Mouse (Mus musculus): Measurements from ENCODE around the gene Gm17617.
A peak's percentile ranks its signal among the peaks of the same experiment; 100 is the strongest.

The Gm17617 gene

DNA sequence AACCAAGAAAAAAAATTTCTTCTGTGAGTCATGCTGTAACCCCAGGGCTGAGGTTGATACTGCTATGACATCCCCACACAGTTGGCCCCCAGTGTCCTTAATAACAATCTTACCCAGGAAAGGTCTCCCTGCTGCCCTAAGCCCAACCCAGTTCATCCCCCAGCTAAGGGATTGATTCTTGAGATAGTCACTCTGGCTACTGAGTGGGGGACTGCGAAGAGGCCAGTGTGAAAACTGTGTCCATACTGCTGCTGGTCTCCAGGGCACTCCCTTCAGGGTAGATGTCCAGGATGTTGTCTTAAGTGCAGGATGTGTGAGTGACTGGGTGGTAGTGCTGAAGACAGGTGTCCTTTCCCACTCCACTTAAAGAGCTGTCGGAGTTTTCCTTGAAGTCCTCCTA lies at the start of gene Gm17617:
Gene Gm17617, minus strand, starts transcription at position 101 of the 400 bp plus-strand sequence.
- DNase-seq = no peak

DNA sequence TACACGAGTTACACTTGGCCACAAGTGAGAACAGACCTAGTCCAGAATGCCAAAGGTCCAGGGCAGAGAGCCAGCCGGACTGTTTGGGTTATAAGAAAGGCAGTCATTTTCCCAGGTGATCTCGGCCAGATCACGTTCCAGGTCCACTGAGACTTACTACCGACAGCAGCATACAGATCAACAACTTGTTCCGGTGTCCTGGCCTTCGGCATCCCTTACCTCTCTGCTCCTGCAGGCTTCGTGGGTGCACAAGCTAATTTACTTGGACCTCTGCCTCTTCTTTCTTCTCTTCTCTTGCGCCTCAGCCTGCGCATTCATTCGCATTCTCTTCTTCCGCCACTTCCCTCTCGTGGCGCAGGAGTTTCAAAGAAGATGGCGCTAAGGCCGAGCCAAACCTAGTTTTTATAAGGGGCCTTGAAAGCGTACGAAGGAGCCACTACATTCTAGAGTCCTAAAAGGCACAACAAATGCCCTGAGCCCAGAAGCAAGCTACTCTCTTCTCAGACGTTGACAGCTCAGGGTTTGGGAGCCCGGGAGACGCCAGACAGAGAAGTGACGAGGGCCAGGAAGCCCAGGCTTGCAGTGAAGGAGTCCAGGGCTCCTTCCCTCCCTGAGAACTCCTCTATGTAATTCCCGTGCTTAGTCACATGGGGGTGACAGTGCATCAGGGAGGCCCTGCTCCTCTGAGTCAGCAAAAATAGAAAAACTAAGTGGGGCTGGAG lies 49.0 kb upstream of the Gm17617 start:
- DNase-seq = peak; percentile 89

DNA sequence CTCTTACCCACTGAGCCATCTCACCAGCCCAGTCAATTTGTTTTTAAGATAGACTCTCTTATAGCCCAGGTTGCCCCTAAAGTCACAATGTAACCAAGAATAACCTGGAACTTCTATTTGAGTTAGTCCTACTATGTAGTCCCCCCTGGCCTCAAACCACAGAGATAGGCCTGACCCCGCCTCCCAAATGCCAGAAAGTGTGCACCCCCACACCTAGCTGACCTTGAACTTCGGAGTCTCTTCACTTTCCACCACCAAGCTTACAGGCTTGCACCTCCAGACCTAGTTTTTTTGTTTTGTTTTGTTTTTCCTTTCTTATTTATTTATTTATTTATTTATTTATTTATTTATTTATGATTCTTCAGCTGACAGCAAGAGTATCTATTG lies 48.4 kb upstream of the Gm17617 start:
- no peak for DNase-seq

DNA sequence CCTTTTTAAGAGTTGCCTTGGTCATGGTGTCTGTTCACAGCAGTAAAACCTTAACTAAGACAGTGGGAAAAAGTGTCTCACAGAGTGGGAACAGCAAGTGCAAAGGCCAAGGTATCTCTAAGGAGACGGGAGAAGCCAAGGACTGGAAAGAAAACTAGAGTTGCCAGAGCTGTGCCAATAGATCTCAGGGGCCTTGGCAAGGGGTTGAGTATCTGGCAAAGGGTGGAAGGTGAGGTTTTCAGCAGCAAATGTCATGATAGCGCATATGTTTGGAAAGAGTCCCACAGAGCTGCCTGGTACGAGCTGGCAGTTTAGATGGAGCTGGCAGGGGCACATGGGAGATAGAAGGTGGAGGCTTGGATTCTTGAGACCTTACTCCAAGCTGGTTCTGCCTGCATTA lies 46.2 kb upstream of the Gm17617 start:
- no peak for DNase-seq

DNA sequence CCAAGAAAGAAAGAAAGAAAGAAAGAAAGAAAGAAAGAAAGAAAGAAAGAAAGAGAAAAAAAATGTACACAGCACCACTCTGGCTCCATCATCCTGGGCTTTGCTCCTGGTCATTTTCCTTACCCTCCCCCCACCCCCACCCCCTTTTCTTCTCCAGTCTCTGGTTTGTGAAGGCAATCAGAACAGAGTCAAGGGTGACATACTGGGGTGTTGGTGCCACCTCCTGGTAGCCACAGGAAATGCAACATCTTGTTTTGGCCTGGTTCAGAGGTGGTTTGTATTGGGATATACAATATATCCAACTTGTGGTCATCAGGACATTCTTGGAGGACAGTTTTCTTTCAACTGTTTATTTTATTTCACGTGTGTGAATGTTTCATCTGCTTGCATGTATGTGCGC lies 45.2 kb upstream of the Gm17617 start:
- DNase-seq = peak; percentile 86

DNA sequence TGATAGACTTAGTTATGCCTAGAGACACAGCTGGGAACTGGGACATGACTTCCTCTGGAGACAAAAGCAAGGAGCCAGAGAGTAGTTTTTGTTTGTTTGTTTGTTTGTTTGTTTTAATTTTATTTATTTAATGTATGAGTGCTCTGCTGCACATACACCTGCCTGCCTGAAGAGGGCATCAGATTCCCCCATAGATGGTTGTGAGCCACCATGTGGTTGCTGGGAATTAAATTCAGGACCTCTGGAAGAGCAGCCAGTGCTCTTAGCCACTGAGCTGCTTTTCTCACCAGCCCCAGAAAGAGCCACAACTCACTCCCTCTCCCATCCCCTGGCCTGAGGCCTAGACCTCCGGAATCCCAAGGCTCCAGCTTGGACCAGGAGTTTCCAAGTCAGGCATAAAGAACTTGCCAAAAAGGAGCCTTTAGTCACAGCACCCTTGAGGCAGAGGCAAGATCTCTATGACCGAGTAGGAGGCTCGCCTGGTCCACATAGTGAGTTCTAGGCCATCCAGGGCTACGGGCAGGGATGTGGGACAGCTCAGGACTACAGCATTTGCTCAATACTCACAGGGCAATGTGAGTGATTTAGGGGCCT lies 44.7 kb upstream of the Gm17617 start:
- peak; percentile 39 for DNase-seq

DNA sequence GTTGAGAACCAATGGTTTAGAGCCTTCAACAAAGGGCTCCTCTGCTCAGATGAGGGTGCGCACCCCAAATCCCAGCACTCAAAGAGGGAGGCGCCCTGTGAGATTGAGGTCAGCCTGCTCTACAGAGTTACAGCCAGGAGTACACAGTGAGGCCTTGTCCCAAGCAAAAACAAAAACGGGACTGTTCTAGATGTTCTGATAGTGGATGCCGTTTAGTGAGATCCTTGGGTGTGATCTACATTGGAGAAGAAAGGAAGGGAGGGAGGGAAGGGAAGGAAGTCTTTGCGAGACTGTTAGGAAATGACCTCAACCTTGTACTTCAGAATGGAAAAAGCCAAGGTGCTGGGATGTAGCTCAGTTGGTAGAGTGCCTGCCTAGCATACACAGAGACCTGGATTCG lies 42.9 kb upstream of the Gm17617 start:
- DNase-seq = no peak

DNA sequence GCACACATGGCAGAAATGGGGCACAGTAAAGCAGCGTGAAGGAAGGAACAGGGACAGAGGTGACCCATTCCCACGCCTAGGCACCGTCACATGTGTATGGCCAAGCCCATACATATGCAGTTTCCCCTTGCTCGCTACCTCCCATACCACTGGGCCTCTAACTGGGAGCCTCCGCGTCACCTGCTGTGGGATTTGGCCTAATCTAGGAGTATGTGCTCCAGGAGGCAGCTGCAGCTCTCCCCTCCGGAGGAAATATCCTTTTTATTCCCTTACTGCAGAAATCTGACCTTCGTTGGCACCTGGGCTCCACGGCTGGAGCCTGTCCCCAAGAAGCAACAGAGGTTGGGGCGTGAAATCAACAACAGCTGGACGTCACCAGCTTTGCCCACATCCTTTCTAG lies 41.0 kb upstream of the Gm17617 start:
- DNase-seq = no peak

DNA sequence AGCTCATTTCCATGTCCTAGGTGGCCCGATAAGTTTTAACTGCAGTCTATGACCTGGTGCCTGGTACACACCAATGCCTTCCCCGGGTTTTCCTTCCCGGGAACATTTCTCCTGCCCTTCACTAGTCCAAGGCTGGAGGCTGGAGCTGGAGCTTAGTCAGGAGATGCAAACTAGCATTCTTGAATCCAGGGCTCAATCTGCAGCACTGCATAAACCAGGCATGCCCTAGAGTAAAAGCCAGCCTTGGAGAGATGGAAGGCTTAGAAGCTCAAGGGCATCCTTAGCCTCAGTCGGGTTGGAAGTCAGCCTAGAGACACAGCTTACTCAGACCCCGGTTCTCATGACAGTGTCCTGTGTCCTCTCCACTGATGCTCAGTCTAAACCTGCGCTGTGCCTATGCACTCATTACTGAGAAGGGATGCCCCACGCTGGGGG lies 39.0 kb upstream of the Gm17617 start:
- DNase-seq = no peak

DNA sequence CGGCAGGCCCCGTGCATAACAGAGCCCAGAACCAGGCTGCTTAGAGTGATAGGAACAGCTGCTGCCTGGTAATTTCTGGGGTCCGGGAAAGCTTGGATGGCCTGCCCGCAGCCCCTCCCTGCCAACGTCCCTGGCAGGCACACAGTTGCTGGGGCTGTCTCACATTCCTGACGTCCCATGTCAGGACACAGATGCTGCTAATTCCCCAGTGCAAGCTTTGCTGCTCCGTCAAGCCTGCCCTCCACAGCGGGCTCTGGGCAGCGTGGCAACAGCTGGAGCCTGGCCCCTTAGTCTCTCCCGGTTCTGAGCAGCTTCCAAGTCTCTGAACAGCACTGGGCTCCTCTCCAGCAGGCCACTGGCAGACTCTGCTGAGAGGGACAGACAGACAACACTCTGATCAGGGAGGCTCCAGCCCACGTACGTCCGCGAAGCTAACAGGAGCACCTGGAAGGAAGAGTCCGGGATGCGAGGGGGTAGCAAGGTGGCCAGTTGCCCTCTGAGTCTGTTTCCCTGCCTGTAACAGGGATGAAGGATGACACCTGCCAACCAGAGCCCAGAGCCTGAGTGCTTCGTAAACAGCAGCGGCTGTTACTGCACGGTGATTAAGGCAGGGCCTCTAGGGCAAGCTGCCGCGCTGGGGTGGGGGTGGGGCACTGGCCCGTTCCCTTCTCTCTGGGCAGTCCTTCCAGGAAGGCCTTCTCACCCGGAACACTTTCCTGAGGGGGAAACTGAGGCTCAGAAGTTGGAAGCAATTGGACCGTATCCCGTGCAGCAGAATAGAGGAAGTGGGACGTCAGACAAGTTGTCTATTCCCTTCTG lies 38.4 kb upstream of the Gm17617 start:
- peak; percentile 82 for DNase-seq

DNA sequence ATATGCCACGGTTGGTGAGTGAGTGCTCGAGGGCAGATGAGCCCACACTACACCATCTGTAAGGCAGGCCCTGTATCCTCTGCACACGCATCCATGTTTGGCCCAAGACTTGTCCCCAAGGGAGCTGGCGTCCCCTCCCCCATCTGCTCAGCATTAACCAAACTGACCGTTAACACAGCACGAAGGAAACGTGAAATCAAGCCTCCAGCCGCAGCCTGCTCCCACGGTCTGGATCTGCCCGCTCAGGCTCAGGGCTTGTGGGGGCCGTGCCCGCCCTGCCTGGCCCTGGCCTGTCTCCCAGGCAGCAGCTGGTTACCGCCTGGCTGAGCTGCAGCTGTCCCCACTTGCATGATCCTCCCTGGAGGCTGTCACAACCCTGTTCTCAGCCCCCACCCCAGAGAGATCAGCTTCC lies 35.6 kb upstream of the Gm17617 start:
- peak; percentile 86 for DNase-seq

DNA sequence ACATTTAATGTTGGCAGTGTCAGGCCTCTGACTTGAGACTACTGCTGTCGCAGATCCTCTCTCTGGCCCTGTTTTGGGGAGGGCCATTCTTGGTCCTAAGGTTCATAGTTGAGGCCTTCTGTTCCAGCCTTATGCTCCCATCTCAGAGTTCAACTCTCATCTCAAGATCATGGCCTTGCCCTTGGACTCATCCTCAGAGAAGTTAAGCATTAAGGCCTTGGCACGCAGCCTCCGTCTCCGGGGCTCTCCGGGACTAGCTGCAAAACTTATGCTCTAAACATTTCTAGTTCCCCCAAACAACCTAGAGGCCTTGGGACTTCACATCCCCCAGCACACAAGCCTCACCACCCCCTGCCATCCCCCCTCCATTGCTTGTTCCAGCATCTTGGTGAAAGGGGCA lies 34.9 kb upstream of the Gm17617 start:
- no peak for DNase-seq

DNA sequence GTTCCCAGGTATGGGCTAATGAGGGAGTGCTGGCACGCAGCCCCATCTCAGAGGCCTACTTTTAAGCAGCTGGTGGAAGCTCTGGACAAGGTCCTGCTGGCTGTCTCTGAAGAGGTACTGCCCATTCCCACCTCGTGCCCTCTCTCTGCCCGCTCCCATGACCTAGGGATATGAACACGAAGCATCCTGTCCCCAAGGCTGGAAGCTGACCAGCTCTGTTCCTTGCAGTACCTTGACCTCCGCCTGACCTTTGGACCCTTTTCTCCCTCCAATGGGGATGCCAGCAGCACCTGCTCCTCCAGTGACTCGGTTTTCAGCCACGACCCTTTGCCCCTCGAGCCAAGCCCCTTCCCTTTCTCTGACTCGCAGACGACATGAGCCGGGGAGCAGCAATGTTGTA lies 34.5 kb upstream of the Gm17617 start:
- no peak for DNase-seq

DNA sequence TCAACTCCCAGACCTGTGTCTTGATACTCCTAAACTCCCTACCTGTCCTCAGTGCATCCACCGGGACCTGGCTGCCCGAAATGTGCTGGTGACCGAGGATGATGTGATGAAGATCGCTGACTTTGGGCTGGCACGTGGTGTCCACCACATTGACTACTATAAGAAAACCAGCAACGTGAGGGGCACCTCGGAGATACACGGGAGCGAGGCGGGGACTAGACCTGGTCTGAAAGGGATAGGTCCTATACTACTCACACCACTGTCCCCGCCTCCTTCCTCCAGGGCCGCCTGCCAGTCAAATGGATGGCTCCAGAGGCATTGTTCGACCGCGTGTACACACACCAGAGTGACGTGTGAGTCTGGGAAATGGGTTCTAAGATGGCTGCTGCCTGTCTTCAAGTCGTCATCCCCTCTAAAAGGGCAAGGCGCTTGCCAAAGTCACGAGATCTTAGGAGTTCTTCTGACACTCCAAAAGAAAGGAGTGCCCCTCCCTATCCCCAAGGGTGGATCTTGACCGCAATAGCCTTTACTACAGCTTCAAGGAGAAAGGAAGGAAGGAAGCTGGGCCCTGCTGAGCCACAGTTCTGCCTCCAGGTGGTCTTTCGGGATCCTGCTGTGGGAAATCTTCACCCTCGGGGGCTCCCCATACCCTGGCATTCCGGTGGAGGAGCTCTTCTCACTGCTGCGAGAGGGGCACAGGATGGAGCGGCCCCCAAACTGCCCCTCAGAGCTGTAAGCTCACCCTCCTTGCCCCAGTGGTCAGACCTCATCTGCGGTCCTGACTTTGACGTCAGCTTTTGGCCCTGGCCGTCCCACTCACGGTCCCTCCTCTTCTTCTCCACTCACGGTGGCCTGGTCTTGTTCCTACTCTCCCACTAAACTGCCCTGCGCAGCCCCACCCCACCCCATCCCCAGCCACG lies 33.7 kb upstream of the Gm17617 start:
- DNase-seq = no peak

DNA sequence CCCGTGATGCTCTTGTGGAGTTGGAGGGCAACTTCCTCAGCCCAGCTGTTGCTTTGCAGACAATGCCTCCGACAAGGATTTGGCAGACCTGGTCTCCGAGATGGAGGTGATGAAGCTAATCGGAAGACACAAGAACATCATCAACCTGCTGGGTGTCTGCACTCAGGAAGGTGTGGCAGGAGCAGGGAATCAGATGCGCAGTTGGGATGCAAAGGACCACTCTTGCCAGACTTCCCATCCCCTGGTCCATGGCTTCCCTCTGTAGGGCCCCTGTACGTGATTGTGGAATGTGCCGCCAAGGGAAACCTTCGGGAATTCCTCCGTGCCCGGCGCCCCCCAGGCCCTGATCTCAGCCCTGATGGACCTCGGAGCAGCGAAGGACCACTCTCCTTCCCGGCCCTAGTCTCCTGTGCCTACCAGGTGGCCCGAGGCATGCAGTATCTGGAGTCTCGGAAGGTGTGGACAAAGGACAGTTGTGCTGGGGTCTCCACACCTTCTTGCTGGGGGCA lies 32.5 kb upstream of the Gm17617 start:
- no peak for DNase-seq

DNA sequence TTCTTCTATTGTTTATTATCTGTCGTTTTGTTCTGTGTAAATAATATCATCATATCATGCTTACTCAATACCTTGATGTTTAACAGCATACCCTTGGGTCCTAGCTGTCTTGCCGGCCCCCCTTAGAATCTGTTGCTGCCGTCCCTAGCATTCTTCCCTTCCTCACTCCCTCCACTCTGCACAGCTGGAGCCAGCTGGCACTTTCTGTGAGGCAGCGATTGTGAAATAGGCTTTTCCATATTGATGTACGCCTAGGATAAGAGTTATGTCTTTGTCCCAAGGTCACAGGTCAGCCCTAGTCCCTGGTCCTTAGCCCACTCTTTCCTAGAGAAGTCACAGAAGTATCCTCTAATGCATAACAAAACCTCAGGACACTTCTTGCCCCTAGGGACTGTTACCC lies 30.2 kb upstream of the Gm17617 start:
- DNase-seq = peak; percentile 77

DNA sequence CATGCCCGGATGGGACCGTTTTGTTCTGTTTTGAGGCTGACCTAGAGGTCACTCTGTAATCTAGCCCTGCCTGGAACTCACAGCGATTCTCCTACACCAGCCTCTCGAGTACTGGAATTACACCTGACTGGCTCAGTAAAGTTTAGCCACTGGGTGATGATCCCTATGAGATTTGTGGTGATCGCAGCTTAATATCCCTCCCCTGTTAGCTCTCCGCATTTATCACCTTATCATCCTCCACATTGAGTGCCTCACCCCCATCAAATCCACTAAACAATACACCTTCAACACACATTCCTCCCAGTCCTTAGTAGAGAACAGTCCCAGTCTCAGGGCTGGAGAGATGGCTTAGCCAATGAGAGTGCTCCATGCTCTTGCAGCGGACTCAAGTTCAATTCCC lies 29.0 kb upstream of the Gm17617 start:
- DNase-seq = no peak

DNA sequence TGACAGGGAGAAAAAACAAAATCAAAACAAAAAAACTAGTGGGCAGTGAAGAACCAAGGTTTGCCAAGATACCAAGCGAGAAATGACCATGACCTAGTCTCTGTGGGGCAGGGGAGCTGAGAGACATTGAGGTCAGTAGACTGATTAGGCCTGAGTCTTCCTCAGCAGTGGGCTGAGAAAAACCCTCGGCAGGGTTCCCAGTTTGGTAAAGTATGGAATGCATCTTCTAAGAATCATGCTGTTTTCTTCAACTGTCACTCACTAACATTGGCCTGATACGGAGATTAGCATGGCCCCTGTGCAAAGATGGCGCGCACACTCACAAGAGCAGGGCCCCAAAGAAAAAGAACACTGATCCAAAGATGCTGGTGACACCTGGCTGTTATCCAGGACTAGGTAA lies 20.6 kb upstream of the Gm17617 start:
- peak; percentile 36 for DNase-seq

DNA sequence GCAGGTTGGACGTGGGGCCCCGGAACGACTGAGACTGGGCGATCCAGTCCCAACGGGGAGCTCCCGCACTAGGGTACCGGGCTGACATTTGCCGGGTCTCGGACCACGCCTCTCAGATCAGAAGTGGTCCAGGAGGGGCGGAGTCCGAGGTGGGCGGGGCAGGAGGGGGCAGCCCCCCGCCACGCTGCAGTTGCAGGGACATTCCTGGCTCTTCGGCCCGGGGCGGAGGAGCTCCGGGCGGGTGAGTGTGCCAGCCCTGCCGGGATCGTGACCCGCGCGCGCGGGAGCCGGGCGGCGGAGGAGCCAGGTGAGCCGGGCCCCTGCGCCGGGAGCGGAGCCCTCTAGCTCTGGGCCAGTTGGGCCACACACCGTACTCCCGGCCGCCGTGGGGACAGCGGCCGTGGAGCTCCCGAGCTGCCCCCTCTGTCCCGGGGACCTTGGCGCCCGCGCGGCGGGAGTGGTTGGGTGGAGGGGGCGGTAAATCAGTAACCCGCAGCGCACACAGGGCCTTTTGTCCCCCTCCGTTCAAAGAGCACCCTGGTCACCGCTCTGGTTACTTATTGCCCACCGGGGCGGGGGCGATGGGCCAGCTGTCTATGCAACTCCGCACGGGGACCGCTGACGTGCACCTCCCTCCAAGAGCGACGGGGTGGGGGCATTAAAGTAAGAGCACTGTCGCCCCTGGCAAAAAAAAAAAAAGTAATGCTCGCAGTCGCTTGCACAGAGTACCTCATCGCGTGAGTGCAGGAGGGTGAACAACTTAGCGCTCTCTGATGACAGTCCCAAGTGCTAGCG lies 19.5 kb upstream of the Gm17617 start, which contains the start of gene Fgfr4:
Gene Fgfr4, plus strand, starts transcription at position 20 of the 795 bp plus-strand sequence.
- DNase-seq = peak; percentile 75

DNA sequence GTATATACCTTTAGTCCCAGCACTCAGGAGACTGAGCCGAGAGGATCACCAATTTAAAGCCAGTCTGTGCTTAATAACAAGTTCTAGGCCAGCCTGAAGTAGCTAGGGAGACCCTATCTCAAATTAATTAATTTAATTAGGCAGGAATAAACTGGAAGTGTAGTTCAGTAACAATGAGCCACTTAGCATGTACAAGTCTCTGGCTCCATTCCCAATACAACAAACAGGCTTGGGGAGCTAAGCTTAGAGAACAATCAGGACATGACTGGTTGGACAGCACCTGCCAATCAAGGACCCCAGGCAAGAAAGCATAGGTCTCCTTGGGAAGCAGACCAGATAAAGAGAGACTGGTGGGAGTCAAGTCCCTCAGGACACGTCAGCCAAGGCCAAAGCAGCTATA lies 6.9 kb upstream of the Gm17617 start:
- DNase-seq = no peak

DNA sequence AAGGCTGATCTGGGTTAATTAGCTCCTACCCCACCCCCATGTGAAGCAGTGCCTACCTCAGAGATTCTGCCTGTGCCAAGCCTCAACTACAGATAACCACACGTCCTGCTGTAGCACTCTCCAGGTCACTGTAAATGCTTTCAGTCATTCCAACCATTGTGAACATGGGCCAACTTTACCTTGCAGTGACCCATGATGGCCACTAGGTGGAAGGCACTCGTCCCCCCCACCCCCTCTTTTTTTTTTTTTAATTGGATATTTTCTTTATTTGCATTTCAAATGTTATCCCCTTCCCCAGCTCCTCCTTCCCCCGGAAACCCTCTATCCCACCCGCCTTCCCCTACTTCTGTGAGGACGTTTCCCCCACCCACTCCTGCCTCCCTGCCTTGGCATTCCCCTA lies 2.0 kb upstream of the Gm17617 start:
- DNase-seq = peak; percentile 43

DNA sequence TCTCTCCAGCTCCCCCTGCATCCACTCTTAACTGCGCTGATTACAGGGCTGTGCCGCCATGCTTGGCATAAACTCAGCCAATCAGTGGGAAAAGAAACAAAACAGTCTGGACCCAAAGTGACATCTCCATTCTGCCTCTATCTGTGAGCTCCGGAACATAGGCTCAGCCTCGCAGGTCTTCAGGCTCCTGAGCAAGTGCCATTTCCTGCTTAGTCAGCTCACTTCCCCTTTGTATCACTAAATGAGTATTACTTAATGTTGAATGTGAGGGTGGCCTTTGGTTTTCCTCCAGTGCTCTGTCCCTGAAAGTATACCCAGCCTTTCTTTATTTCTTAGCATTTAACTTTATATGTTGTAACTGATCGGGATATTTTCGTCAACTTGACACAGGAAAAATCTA lies 8.4 kb downstream of the Gm17617 start:
- no peak for DNase-seq

Data from lung, postnatal 10 days (tissue).